Mouse (Mus musculus) CH12.LX (cell line): ENCODE results near the gene Slc23a2. TPM values are rescaled to one million over a fixed set of nuclear protein-coding genes. Genes with fewer than 3 reads are reported as not detected.
A peak's percentile ranks its signal among the peaks of the same experiment; 100 is the strongest.

ENCODE experiments used
- DNase-seq: peaks from one replicate; pipeline ENCODE4 v3.0.0-alpha.2; 2013; ENCODE audit errors: extremely low read depth
- H3K27ac ChIP-seq: 2 replicates; pipeline ENCODE4 v1.5.1; 2012; ENCODE audit warnings: low read depth, mild to moderate bottlenecking, control low read depth, moderate library complexity; ENCODE audit not compliant: insufficient read depth
- H3K27me3 ChIP-seq: replicated peaks from 2 replicates; pipeline ENCODE3; 2012; ENCODE audit warnings: inconsistent platforms
- H3K36me3 ChIP-seq, 2 experiments: replicated peaks in 1 of 2; 2 replicates each; pipeline versions ENCODE3 to v1.6.1; 2012; ENCODE audit warnings: inconsistent platforms in 1 of 2, low read length in 1 of 2, mild to moderate bottlenecking in 1 of 2, mixed read lengths in 1 of 2, moderate library complexity in 1 of 2; ENCODE audit not compliant: control insufficient read depth in 1 of 2, insufficient read depth in 1 of 2
- H3K4me1 ChIP-seq, 2 experiments: 2 replicates each; pipeline ENCODE4 v1.6.1; 2012; ENCODE audit warnings: inconsistent platforms in 1 of 2, moderate library complexity in 1 of 2; ENCODE audit not compliant: insufficient read depth in 2 of 2, control insufficient read depth in 1 of 2
- H3K4me2 ChIP-seq: 2 replicates; pipeline ENCODE4 v1.6.1; 2012; ENCODE audit warnings: low read depth, mild to moderate bottlenecking, control low read depth; ENCODE audit not compliant: poor library complexity, insufficient read depth, severe bottlenecking
- H3K4me3 ChIP-seq, 3 experiments: fragments of 150-350 bp in 1 of 3; sonication (generic) in 1 of 3; replicated peaks in 1 of 3; 2 replicates each; pipeline versions ENCODE3 to v1.5.1; 2011 to 2012; ENCODE audit warnings: low read depth in 2 of 3, low read length in 2 of 3, mild to moderate bottlenecking in 2 of 3, moderate library complexity in 2 of 3, control low read depth in 1 of 3, improper control_type of control experiment in 1 of 3, inconsistent platforms in 1 of 3, mixed read lengths in 1 of 3; ENCODE audit not compliant: poor library complexity in 1 of 3
- H3K79me2 ChIP-seq: replicated peaks from 2 replicates; pipeline ENCODE4 v1.6.1; 2012; ENCODE audit warnings: mild to moderate bottlenecking, moderate library complexity; ENCODE audit not compliant: control insufficient read depth, poor library complexity, insufficient read depth, severe bottlenecking; ENCODE audit errors: extremely low read depth
- H3K9ac ChIP-seq: 2 replicates; pipeline ENCODE4 v1.6.1; 2012; ENCODE audit warnings: low read depth, mild to moderate bottlenecking, control low read depth, moderate library complexity; ENCODE audit not compliant: insufficient read depth
- H3K9me3 ChIP-seq: replicated peaks from 2 replicates; pipeline ENCODE3; 2012; ENCODE audit warnings: low read length, inconsistent platforms, mixed read lengths
- CHD1 ChIP-seq: IDR thresholded peaks from 2 replicates; pipeline ENCODE4 v1.6.1; 2012; ENCODE audit warnings: low read depth, low read length, improper control_type of control experiment, inconsistent platforms
- CTCF ChIP-seq, 2 experiments: IDR thresholded peaks in 1 of 2; conservative IDR thresholded peaks in 1 of 2; 2 replicates each; pipeline ENCODE4 v1.5.1; 2011 to 2012; ENCODE audit warnings: low read depth in 2 of 2, low read length in 2 of 2, improper control_type of control experiment in 1 of 2, inconsistent platforms in 1 of 2, mild to moderate bottlenecking in 1 of 2, moderate library complexity in 1 of 2
- E2F4 ChIP-seq: IDR thresholded peaks from 2 replicates; pipeline ENCODE4 v1.6.1; 2011; ENCODE audit warnings: low read depth, low read length, improper control_type of control experiment; ENCODE audit not compliant: insufficient replicate concordance
- EP300 ChIP-seq: IDR thresholded peaks from 2 replicates; pipeline ENCODE4 v1.6.1; 2011; ENCODE audit warnings: low read length, improper control_type of control experiment
- GABPA ChIP-seq: IDR thresholded peaks from 2 replicates; pipeline ENCODE4 v1.6.1; 2012; ENCODE audit warnings: low read depth, low read length, improper control_type of control experiment, inconsistent platforms; ENCODE audit not compliant: insufficient replicate concordance
- JUN ChIP-seq: IDR thresholded peaks from 2 replicates; pipeline ENCODE4 v1.6.1; 2011; ENCODE audit warnings: low read depth, mild to moderate bottlenecking, low read length, improper control_type of control experiment, moderate library complexity; ENCODE audit not compliant: insufficient read depth
- KAT2A ChIP-seq: IDR thresholded peaks from 2 replicates; pipeline ENCODE4 v1.6.1; 2012; ENCODE audit warnings: low read length, improper control_type of control experiment, inconsistent platforms; ENCODE audit not compliant: insufficient replicate concordance
- MAX ChIP-seq: IDR thresholded peaks from 2 replicates; pipeline ENCODE4 v1.6.1; 2011; ENCODE audit warnings: low read length, improper control_type of control experiment
- MEF2A ChIP-seq: IDR thresholded peaks from 2 replicates; pipeline ENCODE4 v1.6.1; 2014; ENCODE audit warnings: low read depth, mild to moderate bottlenecking, inconsistent platforms, low read length, improper control_type of control experiment, borderline replicate concordance
- PAX5 ChIP-seq: IDR thresholded peaks from 2 replicates; pipeline ENCODE4 v1.6.1; 2012; ENCODE audit warnings: low read length, inconsistent platforms, mixed read lengths
- RAD21 ChIP-seq: IDR thresholded peaks from 2 replicates; pipeline ENCODE4 v1.6.1; 2011; ENCODE audit warnings: low read depth, mild to moderate bottlenecking, low read length, improper control_type of control experiment, moderate library complexity
- SIN3A ChIP-seq: IDR thresholded peaks from 2 replicates; pipeline ENCODE4 v1.6.1; 2012; ENCODE audit warnings: low read length, improper control_type of control experiment, inconsistent platforms
- SMC3 ChIP-seq: IDR thresholded peaks from 2 replicates; pipeline ENCODE4 v1.6.1; 2011; ENCODE audit warnings: low read depth, low read length, improper control_type of control experiment
- TBP ChIP-seq: conservative IDR thresholded peaks from 2 replicates; pipeline ENCODE4 v1.6.1; 2011; ENCODE audit warnings: low read depth, low read length, improper control_type of control experiment
- ZMIZ1 ChIP-seq: IDR thresholded peaks from 2 replicates; pipeline ENCODE4 v1.6.1; 2012; ENCODE audit warnings: low read depth, mild to moderate bottlenecking, inconsistent platforms, low read length, improper control_type of control experiment
- ZNF384 ChIP-seq: IDR thresholded peaks from 2 replicates; pipeline ENCODE4 v1.6.1; 2012; ENCODE audit warnings: low read depth, low read length, improper control_type of control experiment, inconsistent platforms
- dilution Hi-C: fragments of 300-500 bp; cut with MboI; formaldehyde crosslinking; loops from 2 replicates; pipeline ENCODE4 v1.14.3; 2020; ENCODE audit warnings: low sequenced_read_pairs; ENCODE audit not compliant: extremely low pct_unique_long_range_greater_than_20kb, extremely low pct_ligation_motif_present
- in situ Hi-C: fragments of 300-500 bp; cut with MboI; formaldehyde crosslinking; loops from 3 replicates; pipeline ENCODE4 v1.14.3; 2019; ENCODE audit warnings: low sequenced_read_pairs, low pct_ligation_motif_present, low pct_unique_long_range_greater_than_20kb, mixed read lengths
- polyA plus RNA-seq: library from polyadenylated mRNA; unstranded; fragments of >175 nt; gene quantifications from 2 replicates; pipeline ENCODE4 v1.2.1, GENCODE M21; 2012; ENCODE audit warnings: low read depth; ENCODE audit not compliant: insufficient read length
- total RNA-seq, 2 experiments: library from RNA; depleted of rRNA; stranded (reverse); fragments of 300-350 nt in 1 of 2; fragments of >200 nt in 1 of 2; gene quantifications; 2 replicates each; pipeline ENCODE4 v1.2.3; 2012 to 2014

Slc23a2 gene
- total and polyA plus RNA-seq, 3 experiments: 10.6 to 21.7 (median 13.4) TPM

GRCm38 (mm10) chr2:132064185-132064831 lies 80.6 kb downstream of the Slc23a2 start:
- H3K9ac ChIP-seq: no peak overlapping the region
- H3K27ac ChIP-seq: no peak overlapping the region
- no peaks in the 10 kb centered on the region for H3K27me3 ChIP-seq
- DNase-seq: no peak
- H3K4me1 ChIP-seq: peaks cover 10 to 32% of the 10 kb centered on the region in 2 experiments
- dilution Hi-C loops (no loop called here), in situ Hi-C loops (loop anchor here (5.0 kb wide), 1 partner anchor 62 kb away; no protein-coding TSS in a partner anchor)
- no peak overlapping the region for H3K4me2 ChIP-seq
- H3K4me3 ChIP-seq: no peak overlapping the region
- no peak for TF ChIP-seq GABPA
- no peak for TF ChIP-seq EP300
- TF ChIP-seq RAD21: peak; percentile 31
- TF ChIP-seq CTCF (conservative IDR thresholded peaks at IDR 0.05 in 1 of 2, IDR thresholded peaks at IDR 0.05 in 1 of 2; ENCODE audit: low read depth in 2 of 2, low read length in 2 of 2): peak in 1 of 2 experiments; percentile 32; a peak in 1 of 4 replicates
- TF ChIP-seq ZNF384: no peak
- TF ChIP-seq MEF2A: no peak
- TF ChIP-seq MAX: peak; percentile 16; the same call in 1 of the 2 replicates
- no peak for TF ChIP-seq E2F4
- no peak for TF ChIP-seq SIN3A
- peaks cover 11 to 72% of the 10 kb centered on the region in 2 experiments for H3K36me3 ChIP-seq
- no peaks in the 10 kb centered on the region for H3K79me2 ChIP-seq
- H3K9me3 ChIP-seq: no peaks in the 10 kb centered on the region

GRCm38 (mm10) chr2:132063776-132064175 lies 81.1 kb downstream of the Slc23a2 start:
- no peak overlapping the region for H3K4me2 ChIP-seq
- no peaks in the 10 kb centered on the region for H3K79me2 ChIP-seq
- no peak overlapping the region for H3K4me3 ChIP-seq
- peaks cover 12 to 74% of the 10 kb centered on the region in 2 experiments for H3K36me3 ChIP-seq
- H3K27ac ChIP-seq: no peak overlapping the region
- TF ChIP-seq JUN (no peak), ZMIZ1 (no peak), KAT2A (no peak), PAX5 (no peak), CTCF (conservative IDR thresholded peaks at IDR 0.05 in 1 of 2, IDR thresholded peaks at IDR 0.05 in 1 of 2; ENCODE audit: low read depth in 2 of 2, low read length in 2 of 2) (no peak), SMC3 (no peak), CHD1 (no peak), TBP (no peak)
- TF ChIP-seq, all 38 proteins: peak for 0
- dilution Hi-C loops (no loop called here), in situ Hi-C loops (loop anchor here (5.0 kb wide), 1 partner anchor 61 kb away; no protein-coding TSS in a partner anchor)
- H3K9ac ChIP-seq: no peak overlapping the region
- no peaks in the 10 kb centered on the region for H3K9me3 ChIP-seq
- H3K27me3 ChIP-seq: no peaks in the 10 kb centered on the region
- DNase-seq: no peak
- H3K4me1 ChIP-seq: peaks cover 10 to 32% of the 10 kb centered on the region in 2 experiments
